Mouse (Mus musculus) embryonic facial prominence, embryonic 12.5 days (tissue): ENCODE measurements at regions not wholly inside any gene's neighbourhood (a gene's known extent, or its start where the extent isn't known, plus 50 kb on each side); places are given as distances from the start of the nearest gene placed in this dataset.
"Not testable (repeated sequence)": the region's sequence is repeated elsewhere in the genome, so short reads cannot be mapped to it uniquely, and the experiment has no call there.

Source experiments
- ATAC-seq: fragments of 200-750 bp; cut with Nextera tagmentation; 2 replicates; pipeline ENCODE4 v1.8.0; 2017; ENCODE audit not compliant: insufficient number of reproducible peaks, insufficient read depth, low FRiP score, low TSS enrichment
- H3K27ac ChIP-seq: fragments of 300-500 bp; sonication (generic); 2 replicates; pipeline ENCODE4 v1.5.1; 2016; ENCODE audit warnings: mild to moderate bottlenecking
- H3K27me3 ChIP-seq: fragments of 300-500 bp; sonication (generic); 2 replicates; pipeline ENCODE4 v1.6.1; 2016; ENCODE audit warnings: mild to moderate bottlenecking, moderate library complexity
- H3K36me3 ChIP-seq: fragments of 300-500 bp; sonication (generic); 2 replicates; pipeline ENCODE4 v1.6.1; 2016; ENCODE audit warnings: mild to moderate bottlenecking
- H3K4me1 ChIP-seq: fragments of 300-500 bp; sonication (generic); 2 replicates; pipeline ENCODE4 v1.6.1; 2016
- H3K4me2 ChIP-seq: fragments of 300-500 bp; sonication (generic); replicated peaks from 2 replicates; pipeline ENCODE4 v1.6.1; 2016; ENCODE audit warnings: mild to moderate bottlenecking, moderate library complexity
- H3K4me3 ChIP-seq: fragments of 300-500 bp; sonication (generic); 2 replicates; pipeline ENCODE4 v1.5.1; 2016; ENCODE audit warnings: mild to moderate bottlenecking
- H3K9ac ChIP-seq: fragments of 300-500 bp; sonication (generic); 2 replicates; pipeline ENCODE4 v1.6.1; 2016; ENCODE audit warnings: mild to moderate bottlenecking, moderate library complexity
- H3K9me3 ChIP-seq: fragments of 300-500 bp; sonication (generic); 2 replicates; pipeline ENCODE4 v1.6.1; 2016; ENCODE audit warnings: mild to moderate bottlenecking, moderate library complexity
- WGBS: fragments of 180-500 bp; shearing (Covaris S2); methylation state at CpG from one replicate; pipeline ENCODE4 v1.1.7; 2016; 5-methylcytosine and 5-hydroxymethylcytosine counted together

DNA sequence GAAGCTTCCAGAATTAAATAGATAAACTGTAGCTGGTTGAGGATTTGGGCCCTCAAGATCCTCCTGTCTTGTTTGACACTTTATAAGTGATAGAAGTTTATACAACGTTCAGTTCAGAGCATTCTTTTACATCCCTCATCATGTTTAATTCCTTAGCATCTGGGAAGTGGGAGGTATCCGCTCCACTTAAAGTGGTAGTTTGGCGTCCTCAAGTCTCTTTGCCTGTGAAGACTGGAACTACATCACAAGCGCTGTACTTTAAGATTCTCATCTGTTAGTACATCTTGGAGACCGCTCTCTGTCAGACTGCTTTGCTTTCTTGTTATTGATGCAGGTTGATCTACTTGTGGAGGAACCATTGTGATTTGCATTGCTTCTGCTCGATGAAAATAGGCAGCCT lies 459.1 kb upstream of the Sall1 start:
- Histone ChIP-seq H3K4me3 (no peak overlapping the region), H3K27ac (no peak overlapping the region), H3K36me3 (no peaks in the 10 kb centered on the region), H3K9ac (no peak overlapping the region), H3K27me3 (no peaks in the 10 kb centered on the region), H3K4me1 (peaks cover 4% of the 10 kb centered on the region; the same call in 1 of the 2 replicates), H3K9me3 (no peaks in the 10 kb centered on the region), H3K4me2 (no peak overlapping the region)
- no peak for ATAC-seq
- WGBS, result 89% methylated on average over 6 of the region's 6 CpGs

DNA sequence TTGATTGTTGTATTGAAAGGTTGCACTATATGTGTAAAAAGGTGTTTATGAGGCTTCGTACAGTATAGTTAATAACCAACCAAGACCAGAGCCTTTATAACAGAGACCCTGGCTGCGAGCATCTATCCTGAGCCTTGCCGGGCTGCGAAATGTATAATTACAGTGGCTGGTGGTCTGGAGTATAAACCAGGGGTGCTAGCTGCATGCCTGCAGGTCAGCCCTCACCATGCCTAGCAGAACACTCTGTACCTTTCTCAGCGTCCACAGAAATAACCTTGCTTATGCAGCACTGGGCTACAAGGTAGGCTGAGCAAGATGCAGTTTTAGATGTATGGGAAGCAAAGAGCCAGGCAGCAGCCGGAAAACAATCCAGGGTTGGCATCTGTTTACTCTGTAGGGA lies 457.8 kb upstream of the Sall1 start:
- no peak for ATAC-seq
- 76% methylated on average over 6 of the region's 6 CpGs for WGBS
- H3K4me2 ChIP-seq, result no peak overlapping the region
- H3K4me1 ChIP-seq, result no peaks in the 10 kb centered on the region
- H3K4me3 ChIP-seq, result no peak overlapping the region
- H3K9me3 ChIP-seq, result no peaks in the 10 kb centered on the region
- no peak overlapping the region for H3K9ac ChIP-seq
- no peak overlapping the region for H3K27ac ChIP-seq
- H3K27me3 ChIP-seq, result no peaks in the 10 kb centered on the region
- no peaks in the 10 kb centered on the region for H3K36me3 ChIP-seq

DNA sequence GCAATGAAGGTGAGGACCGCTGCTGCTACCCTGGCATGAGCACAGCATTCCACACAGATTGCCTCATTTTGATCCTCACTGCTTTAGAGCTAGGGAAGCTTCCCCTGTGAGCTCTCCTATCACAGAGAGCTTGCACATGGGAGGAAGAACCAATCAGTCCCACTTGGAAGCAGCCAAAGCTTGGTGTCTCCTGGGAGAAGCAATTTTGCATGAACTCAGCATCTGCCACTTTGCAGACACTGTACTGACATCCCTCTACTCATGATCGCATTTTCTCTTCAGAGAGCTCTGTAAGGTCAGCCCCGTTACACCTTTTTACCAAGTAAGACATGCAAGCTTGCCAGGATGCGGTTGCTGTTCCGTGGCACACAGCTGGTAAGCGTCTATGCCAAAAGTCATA lies 455.9 kb upstream of the Sall1 start:
- Histone ChIP-seq H3K4me1 (no peaks in the 10 kb centered on the region), H3K4me2 (no peak overlapping the region), H3K9me3 (no peaks in the 10 kb centered on the region), H3K27ac (no peak overlapping the region), H3K9ac (no peak overlapping the region), H3K27me3 (no peaks in the 10 kb centered on the region), H3K4me3 (no peak overlapping the region), H3K36me3 (no peaks in the 10 kb centered on the region)
- no peak for ATAC-seq
- 71% methylated on average over 6 of the region's 6 CpGs for WGBS

DNA sequence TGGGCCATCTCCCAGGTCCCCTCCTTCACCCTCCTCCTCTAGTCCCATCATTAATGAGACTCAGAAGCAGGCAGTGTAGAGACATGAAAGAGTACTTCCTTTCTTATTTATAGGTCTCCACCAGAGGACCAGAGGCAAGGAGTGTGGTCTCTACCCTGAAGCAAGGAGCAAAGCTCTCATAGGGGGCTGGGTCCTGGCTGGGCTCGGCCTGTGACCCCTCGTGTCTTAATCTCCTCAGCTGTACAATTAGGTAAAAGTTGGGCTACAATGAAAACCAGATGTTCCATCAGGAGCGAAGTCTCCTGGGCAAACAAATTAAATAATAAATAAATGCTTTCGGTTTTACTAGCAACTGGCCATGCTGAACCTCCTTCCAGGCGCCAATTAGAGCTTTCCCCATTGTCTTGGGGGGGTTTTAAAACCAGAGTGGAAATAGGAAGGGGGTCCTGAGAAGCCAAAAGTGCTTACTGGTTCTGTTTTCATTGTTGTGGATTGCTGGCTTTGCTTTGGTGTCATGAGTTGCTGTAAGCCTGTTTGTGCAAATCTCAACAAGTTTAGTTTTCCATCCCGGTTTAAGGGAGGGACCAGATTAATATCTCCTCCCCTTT lies 454.2 kb upstream of the Sall1 start:
- Histone ChIP-seq H3K4me3 (no peak overlapping the region), H3K9ac (no peak overlapping the region), H3K27me3 (no peaks in the 10 kb centered on the region), H3K4me1 (no peaks in the 10 kb centered on the region), H3K9me3 (no peaks in the 10 kb centered on the region), H3K4me2 (no peak overlapping the region), H3K27ac (no peak overlapping the region), H3K36me3 (no peaks in the 10 kb centered on the region)
- ATAC-seq, result no peak
- 16% methylated on average over 6 of the region's 6 CpGs for WGBS

DNA sequence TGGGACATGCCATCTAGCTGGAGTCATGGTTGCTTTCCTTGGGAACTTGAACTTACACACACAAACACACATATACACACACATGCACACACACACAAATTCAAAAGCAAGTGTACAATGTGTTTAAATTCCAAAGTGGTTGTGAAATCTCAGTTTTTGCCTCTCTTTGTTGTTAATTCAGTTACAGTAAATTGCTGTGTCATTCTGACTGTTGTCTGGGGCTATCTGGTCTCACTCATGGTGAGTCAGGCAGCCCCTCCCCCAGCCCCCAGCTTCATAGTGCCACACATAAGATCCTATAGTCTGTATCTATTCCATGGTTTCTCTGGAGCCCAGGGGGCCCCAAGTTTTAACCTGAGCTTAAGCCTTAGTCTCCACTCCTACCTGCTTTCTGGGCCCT lies 448.4 kb upstream of the Sall1 start:
- H3K4me1 ChIP-seq, result no peaks in the 10 kb centered on the region
- no peak overlapping the region for H3K27ac ChIP-seq
- H3K27me3 ChIP-seq, result no peaks in the 10 kb centered on the region
- no peak for ATAC-seq
- H3K9ac ChIP-seq, result no peak overlapping the region
- H3K4me2 ChIP-seq, result no peak overlapping the region
- H3K9me3 ChIP-seq, result no peaks in the 10 kb centered on the region
- no peak overlapping the region for H3K4me3 ChIP-seq
- no peaks in the 10 kb centered on the region for H3K36me3 ChIP-seq

DNA sequence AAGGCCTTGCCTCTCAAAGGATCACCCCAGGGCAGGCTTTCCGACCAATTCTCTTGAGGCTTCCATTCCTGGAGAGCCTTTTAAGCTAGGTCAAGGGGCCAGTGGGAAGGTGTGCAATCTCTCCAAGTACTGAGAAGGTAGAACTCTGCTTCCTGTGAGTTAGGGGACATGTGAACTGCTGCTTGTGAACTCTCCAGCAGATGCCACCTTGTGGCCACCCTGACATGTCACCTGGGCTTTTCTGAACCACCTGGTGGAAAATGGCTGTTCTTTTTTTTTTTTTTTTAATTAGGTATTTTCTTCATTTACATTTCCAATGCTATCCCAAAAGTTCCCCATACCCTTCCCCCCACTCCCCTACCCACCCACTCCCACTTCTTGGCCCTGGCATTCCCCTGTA lies 438.5 kb upstream of the Sall1 start:
- H3K4me1 ChIP-seq, H3K9ac ChIP-seq, H3K36me3 ChIP-seq, H3K4me3 ChIP-seq, H3K4me2 ChIP-seq, H3K9me3 ChIP-seq, H3K27me3 ChIP-seq, ATAC-seq, H3K27ac ChIP-seq: not testable (repeated sequence)
- 54% methylated on average over 1 of the region's 1 CpGs for WGBS

DNA sequence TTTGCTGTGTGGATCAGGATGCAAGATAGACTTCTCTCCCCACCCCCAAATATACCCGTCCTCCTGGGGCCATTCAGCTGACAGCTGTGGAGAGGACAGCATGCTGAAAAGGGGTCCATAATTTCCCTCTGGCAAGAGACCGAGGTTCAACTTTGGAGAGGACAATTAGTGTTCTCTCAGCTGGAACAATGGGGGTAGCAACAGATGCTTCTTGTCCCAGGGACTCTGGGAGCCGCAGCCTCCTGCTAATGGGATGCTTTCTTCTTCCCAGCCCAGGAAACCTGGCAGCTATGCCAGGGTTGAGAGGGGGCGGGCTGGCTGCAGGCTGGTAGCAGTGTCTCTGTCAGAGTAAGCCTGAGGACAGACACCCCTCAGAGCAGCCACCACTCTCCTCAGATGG lies 433.0 kb upstream of the Sall1 start:
- ATAC-seq, result no peak

DNA sequence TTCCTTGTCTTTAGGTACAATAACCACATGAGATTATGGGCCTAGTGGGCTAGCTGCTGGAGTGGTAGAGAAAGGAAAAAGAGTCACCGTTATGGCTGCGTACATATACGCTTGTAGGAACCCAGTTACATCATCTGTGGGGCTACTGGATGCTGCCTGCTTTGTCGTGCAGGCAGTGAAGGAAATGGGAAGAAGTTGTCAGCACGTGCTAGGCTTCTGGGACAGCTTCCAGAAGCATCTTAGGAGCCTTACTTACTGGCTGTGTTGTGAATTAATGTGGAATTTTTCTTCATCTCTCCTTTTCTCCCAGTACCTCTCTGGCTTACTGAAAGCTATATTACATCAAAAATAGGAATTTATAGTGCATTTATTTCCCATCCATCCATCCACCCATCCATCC lies 427.2 kb upstream of the Sall1 start:
- Histone ChIP-seq H3K4me3 (no peak overlapping the region), H3K4me2 (no peak overlapping the region), H3K4me1 (no peaks in the 10 kb centered on the region), H3K36me3 (no peaks in the 10 kb centered on the region), H3K27ac (no peak overlapping the region), H3K9me3 (no peaks in the 10 kb centered on the region), H3K9ac (no peak overlapping the region), H3K27me3 (no peaks in the 10 kb centered on the region)
- ATAC-seq, result no peak
- WGBS, result 85% methylated on average over 5 of the region's 5 CpGs

More for the DNA sequence above, 433.0 kb upstream of the Sall1 start:
- Histone ChIP-seq H3K4me1 (no peaks in the 10 kb centered on the region), H3K36me3 (no peaks in the 10 kb centered on the region), H3K9me3 (no peaks in the 10 kb centered on the region), H3K27me3 (no peaks in the 10 kb centered on the region), H3K4me3 (no peak overlapping the region), H3K27ac (no peak overlapping the region), H3K9ac (no peak overlapping the region), H3K4me2 (no peak overlapping the region)
- 44% methylated on average over 4 of the region's 4 CpGs for WGBS

DNA sequence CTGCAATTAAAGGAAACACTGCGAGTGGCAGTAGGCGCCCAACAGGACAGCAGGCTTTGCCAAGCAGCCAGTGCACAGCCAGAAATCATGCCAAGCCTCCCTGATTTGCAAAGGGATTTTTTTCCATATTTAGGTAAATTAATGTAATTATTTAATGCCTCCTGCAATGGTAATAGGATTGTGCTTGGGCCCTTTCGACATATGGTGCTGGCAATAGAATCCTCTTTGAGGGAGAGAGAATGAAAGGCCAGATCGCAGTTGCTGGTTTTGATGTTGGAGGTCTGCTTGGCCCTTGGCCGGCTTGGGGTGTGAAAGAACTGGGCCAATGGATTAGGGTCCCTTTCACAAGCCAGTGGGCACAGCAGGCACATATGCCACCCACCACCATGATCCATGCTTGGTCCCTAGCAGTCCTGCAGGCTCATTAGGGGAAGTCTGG lies 424.8 kb upstream of the Sall1 start:
- ATAC-seq, result no peak
- 88% methylated on average over 5 of the region's 5 CpGs for WGBS
- H3K36me3 ChIP-seq, result no peaks in the 10 kb centered on the region
- H3K9me3 ChIP-seq, result no peaks in the 10 kb centered on the region
- H3K4me2 ChIP-seq, result no peak overlapping the region
- no peak overlapping the region for H3K9ac ChIP-seq
- H3K27ac ChIP-seq, result no peak overlapping the region
- no peaks in the 10 kb centered on the region for H3K4me1 ChIP-seq
- H3K27me3 ChIP-seq, result no peaks in the 10 kb centered on the region
- H3K4me3 ChIP-seq, result no peak overlapping the region

DNA sequence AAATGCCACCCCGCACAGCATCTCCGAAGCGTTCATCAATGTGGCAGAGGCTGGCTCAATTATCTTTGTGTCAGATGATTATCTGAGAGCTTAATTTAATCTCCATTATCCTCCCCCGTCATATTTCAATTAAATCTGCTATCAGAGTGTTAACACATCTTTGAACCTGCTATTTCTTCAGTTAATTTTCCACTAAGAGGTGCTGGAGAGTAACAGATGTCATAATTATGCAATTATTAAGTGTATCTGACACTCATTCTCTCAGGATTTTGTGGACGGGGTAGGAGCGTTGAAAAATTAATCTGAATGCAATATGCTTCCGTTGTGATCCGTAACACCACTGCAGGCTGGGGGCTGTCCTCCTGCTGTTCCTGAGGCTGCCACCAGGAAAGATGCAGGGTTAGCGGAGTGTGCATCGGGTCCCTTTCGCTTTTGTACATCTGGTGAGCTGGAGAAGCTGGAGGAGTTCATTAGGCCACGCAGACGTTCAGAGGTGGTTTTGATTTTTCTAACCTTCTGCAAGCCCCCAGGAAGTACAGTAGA lies 421.3 kb upstream of the Sall1 start:
- H3K4me1 ChIP-seq, result 0 out of 2 replicates have a peak, but pooled peaks cover 2% of the 10 kb centered on the region
- H3K27ac ChIP-seq, result no peak overlapping the region
- WGBS, result 84% methylated on average over 13 of the region's 13 CpGs
- H3K9ac ChIP-seq, result no peak overlapping the region
- H3K27me3 ChIP-seq, result no peaks in the 10 kb centered on the region
- H3K9me3 ChIP-seq, result no peaks in the 10 kb centered on the region
- ATAC-seq, result no peak
- no peaks in the 10 kb centered on the region for H3K36me3 ChIP-seq
- H3K4me3 ChIP-seq, result no peak overlapping the region
- no peak overlapping the region for H3K4me2 ChIP-seq

DNA sequence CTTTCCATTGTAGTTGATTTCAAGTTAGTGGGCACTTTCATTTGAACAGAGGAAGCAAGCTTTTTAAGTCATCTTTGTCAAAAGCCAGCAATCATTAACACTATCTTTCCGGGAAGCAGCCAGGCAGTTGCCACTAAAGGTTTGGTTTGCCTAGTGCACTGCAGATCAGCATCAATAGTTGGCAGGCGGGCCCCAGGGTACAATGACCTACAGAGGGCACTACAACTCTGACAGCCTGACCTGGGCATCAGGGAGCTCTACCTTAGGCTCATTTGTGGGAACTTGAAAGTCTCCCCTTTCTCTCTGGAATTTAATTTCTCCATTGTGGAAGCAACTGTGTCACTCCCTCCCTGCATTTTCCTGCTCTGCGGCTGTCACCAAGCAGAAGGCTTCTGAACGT lies 412.6 kb upstream of the Sall1 start:
- WGBS, result 38% methylated on average over 4 of the region's 4 CpGs
- Histone ChIP-seq H3K4me3 (no peak overlapping the region), H3K4me2 (no peak overlapping the region), H3K9me3 (no peaks in the 10 kb centered on the region), H3K36me3 (no peaks in the 10 kb centered on the region), H3K4me1 (peaks cover 13% of the 10 kb centered on the region; the same call in 1 of the 2 replicates), H3K27me3 (0 out of 2 replicates have a peak, but pooled peaks cover 5% of the 10 kb centered on the region), H3K9ac (no peak overlapping the region), H3K27ac (no peak overlapping the region)
- no peak for ATAC-seq

DNA sequence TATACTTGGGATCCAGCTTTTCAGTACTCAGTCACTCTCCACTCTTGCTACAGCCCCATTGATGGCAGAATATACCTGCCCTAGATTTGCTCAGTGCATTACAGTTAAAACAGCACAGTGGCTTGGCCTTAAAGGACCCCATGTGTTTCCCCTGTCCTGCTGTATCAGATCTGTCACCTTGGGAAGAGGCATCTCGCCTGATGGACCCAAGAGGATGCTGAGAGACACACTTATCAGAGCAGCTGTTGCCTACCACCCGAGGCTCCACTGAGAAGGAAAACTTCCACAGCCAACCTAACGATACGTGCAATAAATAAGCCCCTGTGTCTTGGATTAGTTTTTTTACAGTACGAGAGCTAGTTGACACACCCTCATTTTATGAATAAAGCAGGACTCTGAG lies 411.8 kb upstream of the Sall1 start:
- WGBS, result 79% methylated on average over 5 of the region's 5 CpGs
- H3K4me2 ChIP-seq, result no peak overlapping the region
- 0 out of 2 replicates have a peak, but pooled peaks cover 5% of the 10 kb centered on the region for H3K27me3 ChIP-seq
- H3K4me3 ChIP-seq, result no peak overlapping the region
- no peak overlapping the region for H3K9ac ChIP-seq
- no peaks in the 10 kb centered on the region for H3K9me3 ChIP-seq
- H3K4me1 ChIP-seq, result peaks cover 13% of the 10 kb centered on the region; the same call in 1 of the 2 replicates
- no peak overlapping the region for H3K27ac ChIP-seq
- no peaks in the 10 kb centered on the region for H3K36me3 ChIP-seq
- ATAC-seq, result no peak
